Mouse (Mus musculus): ENCODE data around the gene Tmem106a. TPM values are rescaled to one million over a fixed set of nuclear protein-coding genes. Genes with fewer than 3 reads are reported as not detected.
"Not testable (repeated sequence)": the region's sequence is repeated elsewhere in the genome, so short reads cannot be mapped to it uniquely, and the experiment has no call there.

The Tmem106a gene
- 10.7 to 18.1 TPM (median 15.4 TPM) in 3 replicates for total RNA-seq (2017)

- ATAC-seq (replicated peaks; ENCODE audit: insufficient number of reproducible peaks, low FRiP score, low TSS enrichment, poor library complexity, severe bottlenecking) = no peak; the same call in 1 of the 2 replicates
These were observed at the start of gene Tmem106a for GRCm38 (mm10) chr11:101582054-101583035. TSS of gene Tmem106a (plus strand) at chr11:101582242.

DNA sequence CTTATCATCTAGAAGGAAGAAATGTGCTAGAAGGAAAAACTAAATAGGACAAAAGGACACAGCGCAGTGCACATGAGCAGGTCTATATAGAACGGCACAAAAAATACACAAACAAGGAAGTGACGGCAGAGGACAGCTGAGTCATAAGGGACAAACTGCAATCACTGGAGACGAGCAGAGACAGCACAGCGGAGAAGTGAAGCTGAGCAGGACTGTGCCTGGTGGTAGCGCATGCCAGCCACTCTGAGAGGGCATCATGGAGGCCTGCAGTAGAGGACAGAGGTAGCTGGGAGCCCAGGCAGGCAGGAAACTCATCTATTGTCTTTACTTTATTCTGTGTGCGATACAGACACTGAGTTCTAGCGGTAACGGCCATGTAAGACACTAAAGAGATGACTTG, 38.5 kb upstream of the Tmem106a start:
- peak; percentile 63 for ATAC-seq (replicated peaks; ENCODE audit: insufficient number of reproducible peaks, low FRiP score, low TSS enrichment, poor library complexity, severe bottlenecking)

GRCm38 (mm10) chr11:101544132-101544531, 37.9 kb upstream of the Tmem106a start:
- ATAC-seq (replicated peaks; ENCODE audit: insufficient number of reproducible peaks, low FRiP score, low TSS enrichment, poor library complexity, severe bottlenecking) = no peak

DNA sequence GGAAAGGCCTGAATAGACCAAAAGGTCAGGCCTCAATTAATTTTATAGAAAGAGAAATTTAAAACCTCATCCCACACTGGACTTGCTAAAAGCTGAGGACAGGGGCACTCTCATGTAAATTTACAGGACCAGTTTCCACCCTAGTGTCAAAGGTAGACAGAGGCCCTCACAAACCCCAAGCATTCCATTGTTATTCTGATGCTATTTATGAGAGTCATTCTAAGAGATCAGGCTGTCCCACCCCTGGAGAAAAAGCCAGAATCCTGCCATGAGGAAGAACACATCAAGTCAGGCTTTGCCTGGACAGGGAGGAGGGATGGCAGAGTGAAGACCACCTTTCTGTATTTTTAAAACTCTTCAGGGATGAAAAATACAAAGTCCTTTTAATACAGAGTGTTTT, 33.5 kb upstream of the Tmem106a start:
- no peak for ATAC-seq (replicated peaks; ENCODE audit: insufficient number of reproducible peaks, low FRiP score, low TSS enrichment, poor library complexity, severe bottlenecking)

- ATAC-seq (replicated peaks; ENCODE audit: insufficient number of reproducible peaks, low FRiP score, low TSS enrichment, poor library complexity, severe bottlenecking) = peak; percentile 64
These were observed 30.1 kb upstream of the Tmem106a start, which contains the start of the genes Brca1 and Nbr1 for GRCm38 (mm10) chr11:101551751-101552475. TSS of gene Brca1 (minus strand) at chr11:101551955. TSS of gene Nbr1 (plus strand) at chr11:101552149.

GRCm38 (mm10) chr11:101552476-101553300, 29.4 kb upstream of the Tmem106a start:
- peak; percentile 95 for ATAC-seq (replicated peaks; ENCODE audit: insufficient number of reproducible peaks, low FRiP score, low TSS enrichment, poor library complexity, severe bottlenecking)

DNA sequence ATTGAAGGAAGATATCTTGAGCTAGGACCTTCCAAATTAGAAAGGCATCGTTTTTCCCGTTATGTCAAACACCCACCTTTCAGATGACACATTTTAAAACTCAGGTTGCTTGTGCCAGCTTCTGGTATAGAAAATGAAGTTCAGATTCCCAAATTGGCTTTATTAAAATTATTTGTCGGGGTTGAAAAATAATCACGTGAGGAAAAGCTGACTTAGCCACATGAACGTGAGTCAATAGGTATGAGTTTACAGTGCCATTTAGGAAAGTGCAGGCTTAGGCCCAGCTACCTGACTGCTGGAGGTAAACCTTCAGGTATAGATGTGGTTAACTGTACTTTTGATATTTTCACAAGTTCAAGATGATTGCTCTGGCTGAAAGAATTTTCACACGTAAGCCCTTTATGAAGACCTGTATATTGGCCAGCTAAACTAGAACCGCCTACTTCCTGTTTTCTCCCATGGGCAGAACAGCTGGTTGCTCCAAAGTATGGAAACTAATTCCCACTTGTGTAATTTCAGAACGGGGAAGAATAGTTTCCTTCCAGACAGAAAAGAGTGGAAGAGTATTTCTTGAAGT, 28.6 kb upstream of the Tmem106a start:
- no peak for ATAC-seq (replicated peaks; ENCODE audit: insufficient number of reproducible peaks, low FRiP score, low TSS enrichment, poor library complexity, severe bottlenecking)

DNA sequence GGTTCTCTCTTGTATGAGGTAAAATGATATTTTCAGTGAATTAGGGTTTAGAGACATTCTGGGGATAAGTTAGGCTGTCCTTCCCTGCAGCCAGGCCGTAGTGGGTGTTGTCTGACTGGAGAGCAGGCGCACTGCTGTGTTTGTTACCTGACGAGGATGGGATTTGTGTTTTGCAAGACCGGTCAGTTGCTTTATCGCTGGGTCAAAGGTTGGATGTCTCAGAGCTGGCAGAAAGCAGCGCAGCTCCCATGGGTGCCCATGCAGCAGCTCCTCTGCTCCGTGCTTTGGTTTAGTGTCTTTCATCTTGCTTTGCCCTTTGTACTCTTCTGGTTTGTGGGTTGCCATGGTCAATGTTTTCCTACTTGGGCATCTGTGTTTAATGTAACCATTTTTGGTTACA, 25.5 kb upstream of the Tmem106a start:
- ATAC-seq (replicated peaks; ENCODE audit: insufficient number of reproducible peaks, low FRiP score, low TSS enrichment, poor library complexity, severe bottlenecking) = no peak

DNA sequence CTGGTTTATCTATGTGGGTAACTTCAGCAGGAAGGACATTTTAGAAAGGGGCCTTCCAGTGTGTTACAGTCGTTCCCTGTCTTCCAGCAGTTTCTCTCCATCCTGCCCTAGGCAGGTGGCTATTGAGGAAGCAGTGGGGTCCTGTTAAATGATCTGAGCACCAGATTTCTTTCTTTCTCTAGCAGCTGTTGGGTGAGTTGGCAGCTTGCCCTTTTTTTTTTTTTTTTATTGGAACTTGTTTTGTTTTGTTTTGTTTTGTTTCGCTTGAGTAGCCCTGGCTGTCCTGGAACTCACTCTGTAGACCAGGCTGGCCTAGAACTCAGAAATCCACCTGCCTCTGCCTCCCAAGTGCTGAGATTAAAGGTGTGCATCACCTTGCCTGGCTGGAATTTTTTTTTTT, 25.1 kb upstream of the Tmem106a start:
- ATAC-seq (replicated peaks; ENCODE audit: insufficient number of reproducible peaks, low FRiP score, low TSS enrichment, poor library complexity, severe bottlenecking) = no peak

GRCm38 (mm10) chr11:101562391-101562790, 19.7 kb upstream of the Tmem106a start:
- peak; percentile 91 for ATAC-seq (replicated peaks; ENCODE audit: insufficient number of reproducible peaks, low FRiP score, low TSS enrichment, poor library complexity, severe bottlenecking)

DNA sequence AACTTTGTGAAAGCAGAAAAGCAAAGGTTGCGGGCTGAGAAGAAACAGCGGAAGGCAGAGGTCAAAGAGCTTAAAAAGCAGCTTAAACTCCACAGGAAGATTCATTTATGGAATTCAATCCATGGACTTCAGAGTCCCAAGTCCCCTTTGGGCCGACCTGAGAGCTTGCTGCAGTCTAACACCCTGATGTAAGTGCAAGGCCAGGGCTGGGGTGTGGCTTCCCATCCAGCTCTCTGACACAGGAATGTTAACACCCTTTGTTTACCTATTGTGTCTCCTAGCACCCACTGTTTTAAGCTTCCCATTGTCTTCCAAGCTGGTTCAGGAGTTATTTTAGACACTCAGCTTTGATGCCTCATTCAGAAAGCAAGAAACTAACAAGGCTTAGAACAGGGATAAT, 13.6 kb upstream of the Tmem106a start:
- ATAC-seq (replicated peaks; ENCODE audit: insufficient number of reproducible peaks, low FRiP score, low TSS enrichment, poor library complexity, severe bottlenecking) = no peak

DNA sequence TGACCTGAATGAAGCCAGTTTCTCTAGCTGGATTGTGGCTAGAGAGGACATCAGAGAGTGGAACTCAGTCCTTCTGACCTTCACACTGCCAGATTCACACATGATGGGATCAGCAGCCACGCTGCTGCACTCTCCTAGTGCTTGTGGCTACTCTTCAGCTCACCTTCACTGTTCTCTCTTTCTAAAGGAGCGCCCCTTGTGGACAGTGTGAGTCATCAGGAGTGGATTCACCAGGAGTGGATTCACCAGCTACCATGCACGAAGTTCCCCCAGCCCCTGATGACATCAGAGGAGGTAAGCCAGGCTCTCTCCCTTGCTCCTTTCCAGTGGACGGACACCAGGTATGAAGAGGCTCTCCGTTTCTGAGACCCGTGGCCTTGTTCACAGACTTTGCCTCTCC, 5.9 kb upstream of the Tmem106a start:
- ATAC-seq (replicated peaks; ENCODE audit: insufficient number of reproducible peaks, low FRiP score, low TSS enrichment, poor library complexity, severe bottlenecking) = no peak

DNA sequence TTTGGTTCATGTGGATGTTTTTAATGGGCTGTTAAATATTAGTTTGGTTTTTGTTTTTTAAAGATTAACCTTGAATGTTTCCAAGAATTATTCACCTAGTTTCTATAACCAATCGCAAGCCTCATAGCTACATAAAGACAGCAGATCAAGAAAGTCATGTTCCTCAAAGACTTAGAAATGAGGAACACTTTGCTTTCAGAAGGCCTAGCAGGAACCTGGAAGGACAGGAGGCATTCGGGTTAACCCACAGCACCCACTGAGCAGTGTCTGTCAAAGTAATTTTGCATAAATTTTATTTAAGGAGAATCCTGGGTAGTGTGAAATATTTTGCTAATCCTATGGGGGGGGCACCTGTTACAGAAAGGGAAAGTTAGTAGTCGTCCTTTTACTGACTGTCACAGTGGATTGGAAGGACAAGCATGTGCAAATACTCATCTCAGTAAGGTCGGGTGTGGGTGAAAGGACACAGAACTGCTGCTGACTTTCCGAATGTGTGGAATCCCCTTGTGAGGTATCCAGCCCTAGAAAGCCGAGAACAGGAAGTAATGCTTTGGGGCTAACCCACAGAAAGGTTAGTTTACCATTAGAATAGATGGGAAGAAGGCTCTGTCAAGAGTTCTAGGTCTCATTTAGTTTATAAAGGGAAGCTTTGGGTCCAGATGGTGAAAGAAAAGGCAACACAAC, 819 bp upstream of the Tmem106a start:
- peak; percentile 77 for ATAC-seq (replicated peaks; ENCODE audit: insufficient number of reproducible peaks, low FRiP score, low TSS enrichment, poor library complexity, severe bottlenecking)

GRCm38 (mm10) chr11:101583205-101583604, 1.2 kb downstream of the Tmem106a start:
- no peak for ATAC-seq (replicated peaks; ENCODE audit: insufficient number of reproducible peaks, low FRiP score, low TSS enrichment, poor library complexity, severe bottlenecking)

- ATAC-seq (replicated peaks; ENCODE audit: insufficient number of reproducible peaks, low FRiP score, low TSS enrichment, poor library complexity, severe bottlenecking) = not testable (repeated sequence)
These were observed 3.0 kb downstream of the Tmem106a start for GRCm38 (mm10) chr11:101585031-101585430.

DNA sequence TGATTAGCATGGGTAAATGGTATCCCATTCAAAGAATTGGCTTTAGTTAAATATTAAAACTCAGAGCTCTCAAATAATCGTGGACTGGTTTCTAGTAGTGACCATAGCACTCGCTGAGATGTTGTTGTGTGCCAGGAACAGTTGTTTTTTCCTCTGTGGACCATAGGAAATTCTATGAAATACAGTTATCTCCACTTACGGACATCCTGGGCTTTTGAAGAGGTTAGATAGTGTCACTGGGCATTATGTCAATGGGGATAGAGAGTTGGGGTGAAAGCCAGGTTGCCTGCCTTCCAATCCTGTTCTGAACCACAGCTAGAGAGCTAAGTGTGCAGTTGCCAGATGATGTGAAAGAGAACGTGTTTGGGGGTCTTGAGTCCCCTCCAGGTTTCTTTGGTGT, 3.8 kb downstream of the Tmem106a start:
- no peak for ATAC-seq (replicated peaks; ENCODE audit: insufficient number of reproducible peaks, low FRiP score, low TSS enrichment, poor library complexity, severe bottlenecking)

GRCm38 (mm10) chr11:101587676-101588075, 5.6 kb downstream of the Tmem106a start:
- peak; percentile 72 for ATAC-seq (replicated peaks; ENCODE audit: insufficient number of reproducible peaks, low FRiP score, low TSS enrichment, poor library complexity, severe bottlenecking)

DNA sequence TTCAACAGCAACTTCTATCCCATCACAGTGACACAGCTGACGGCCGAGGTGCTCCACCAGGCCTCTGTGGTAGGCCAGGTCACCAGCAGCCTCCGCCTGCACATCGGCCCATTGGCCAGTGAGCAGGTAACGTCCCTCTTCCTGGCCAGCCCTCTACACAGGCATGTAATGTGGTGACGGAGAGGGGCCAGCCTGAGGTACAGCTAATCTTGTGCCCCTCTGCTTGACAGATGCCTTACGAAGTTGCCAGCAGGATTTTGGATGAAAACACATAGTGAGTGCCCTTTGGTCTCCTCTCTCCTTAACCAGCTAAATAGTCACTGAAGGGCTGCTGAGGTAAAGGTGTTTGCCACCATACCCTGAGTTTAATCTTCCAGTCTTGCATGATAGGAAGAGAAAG, 6.8 kb downstream of the Tmem106a start:
- no peak for ATAC-seq (replicated peaks; ENCODE audit: insufficient number of reproducible peaks, low FRiP score, low TSS enrichment, poor library complexity, severe bottlenecking)

All from monocyte, adult 5-6 weeks (primary cell).